In genomic region chr11:102219994-102220346, GRCm38 (mm10) we compare ENCODE assay signal across 9 mouse cellular contexts. TPM values are rescaled to one million over a fixed set of nuclear protein-coding genes. Genes with fewer than 3 reads are reported as not detected.
DNase-seq lines count a peak whose midpoint lies in the region; ATAC-seq and TF ChIP-seq lines count a peak whose summit lies in the region.
"Had no signal": no experiment of that assay in that cellular context is flagged by ENCODE, and none has a peak within 500 bp of the region (broad histone marks: within the 10 kb centered on the region; RNA-seq: fewer than 3 reads in every experiment).

No protein-coding gene starts in this region.

- intact Hi-C loops in left cerebral cortex, postnatal 14 days (cut with DNase I) = loop anchor here (5.0 kb wide), 1 partner anchor 63 kb away; the partner anchor contains the start of gene Tmem101

- H3K4me1 ChIP-seq in heart, embryonic 11.5 days (ENCODE audit: control insufficient read depth, insufficient read depth, low read length) = peaks cover 88% of the 10 kb centered on the region
- peaks cover 86% of the 10 kb centered on the region for H3K4me1 ChIP-seq in olfactory bulb, adult 2 months (ENCODE audit: control insufficient read depth, insufficient read depth, low read length)

- H3K27me3 ChIP-seq in heart, embryonic 11.5 days (ENCODE audit: control insufficient read depth, insufficient read depth, low read length) = no peaks in the 10 kb centered on the region

- ATAC-seq in cerebellum, adult (ENCODE audit: insufficient number of reproducible peaks, low FRiP score, low TSS enrichment) = no peak
- ATAC-seq in heart, embryonic 11.5 days (replicated peaks; ENCODE audit: insufficient number of reproducible peaks, low FRiP score, low TSS enrichment) = peak; percentile 27; the same call in 1 of the 2 replicates

- 34% methylated on average over 4 of the region's 4 CpGs for WGBS in heart, embryonic 11.5 days (ENCODE audit: insufficient replicate concordance)
- 43% methylated on average over 4 of the region's 4 CpGs for WGBS in olfactory bulb, adult 2 months

- no peak for TF ChIP-seq CTCF in olfactory bulb, adult 2 months (IDR thresholded peaks at IDR 0.05; ENCODE audit: insufficient read depth, low read depth, low read length)

- no peaks in the 10 kb centered on the region for H3K36me3 ChIP-seq in heart, embryonic 11.5 days (ENCODE audit: control insufficient read depth, insufficient read depth, low read length)

- TF ChIP-seq POLR2A in olfactory bulb, adult 2 months (IDR thresholded peaks at IDR 0.05; ENCODE audit: insufficient read depth, low read depth, low read length) = no peak

- no peaks in the 10 kb centered on the region for H3K9me3 ChIP-seq in heart, embryonic 11.5 days (replicated peaks; ENCODE audit: control insufficient read depth, low read length)

- DNase-seq in cerebellum, adult 11-12 months = peak; percentile 77
- DNase-seq in right cerebral cortex, postnatal 4 days = peak; percentile 35
- DNase-seq in right cerebral cortex, postnatal 36 days (ENCODE audit: low spot score in 2 of 2) = no peak
- no peak for DNase-seq in left cerebral cortex, postnatal 14 days (ENCODE audit: low spot score in 2 of 2)
- no peak for DNase-seq in layer of hippocampus, postnatal 14 days (ENCODE audit: low spot score in 2 of 2)

- H3K9ac ChIP-seq in heart, embryonic 11.5 days (ENCODE audit: low read depth, low read length) = no peak overlapping the region
- H3K9ac ChIP-seq: liver, embryonic 14.5 days had no signal

- peak overlapping the region; percentile 86 for H3K27ac ChIP-seq in heart, embryonic 11.5 days (ENCODE audit: low read depth, low read length)
- peak overlapping the region; percentile 94 for H3K27ac ChIP-seq in olfactory bulb, adult 2 months (ENCODE audit: insufficient read depth, low read depth, low read length)
- H3K27ac ChIP-seq: liver, embryonic 14.5 days had no signal

- H3K4me2 ChIP-seq in heart, embryonic 11.5 days = peak overlapping the region; percentile 17

- no peak overlapping the region for H3K4me3 ChIP-seq in heart, embryonic 11.5 days (ENCODE audit: low read depth, low read length)
- no peak overlapping the region for H3K4me3 ChIP-seq in olfactory bulb, adult 2 months (ENCODE audit: insufficient read depth, low read depth, low read length)

RNA-seq across cellular contexts. Expression of gene Hdac5, which starts 10.0 kb away (rescaled TPM):
- 42.8 and 45.3 TPM in 2 replicates for polyA plus RNA-seq in heart, embryonic 11.5 days (2014; fragmentation: Nextera tagmentation; extraction: Ambion mirVana)
- polyA plus RNA-seq in olfactory bulb, adult 2 months (2012; ENCODE audit: insufficient read depth, insufficient read length, low replicate concordance, missing spikeins) = 223 TPM in 1 of 2 replicates, not detected in the other
- total RNA-seq in left cerebral cortex, postnatal 14 days (2021) = 100 to 1,000 TPM; 194 to 197 TPM
- 100 to 1,000 TPM; 171 to 197 TPM for total RNA-seq in layer of hippocampus, postnatal 14 days (2021)

RNA-seq across cellular contexts. Expression of gene BC030867, which starts 28.7 kb away (rescaled TPM):
- 12.7 and 13.2 TPM in 2 replicates for polyA plus RNA-seq in heart, embryonic 11.5 days (2014; fragmentation: Nextera tagmentation; extraction: Ambion mirVana)
- polyA plus RNA-seq in olfactory bulb, adult 2 months (2012; ENCODE audit: insufficient read depth, insufficient read length, low replicate concordance, missing spikeins) = not detected in 2 replicates
- under 1 TPM; 0.46 to 0.63 TPM for total RNA-seq in left cerebral cortex, postnatal 14 days (2021)
- under 1 TPM; 0.76 to 0.79 TPM for total RNA-seq in layer of hippocampus, postnatal 14 days (2021)

RNA-seq across cellular contexts. Expression of gene G6pc3, which starts 30.6 kb away (rescaled TPM):
- 27.9 and 28.7 TPM in 2 replicates for polyA plus RNA-seq in heart, embryonic 11.5 days (2014; fragmentation: Nextera tagmentation; extraction: Ambion mirVana)
- polyA plus RNA-seq in olfactory bulb, adult 2 months (2012; ENCODE audit: insufficient read depth, insufficient read length, low replicate concordance, missing spikeins) = not detected in 2 replicates
- 10 to 100 TPM; 45.5 to 49.1 TPM for total RNA-seq in left cerebral cortex, postnatal 14 days (2021)
- 10 to 100 TPM; 49.2 to 49.5 TPM for total RNA-seq in layer of hippocampus, postnatal 14 days (2021)

RNA-seq across cellular contexts. Expression of gene Lsm12, which starts 34.9 kb away (rescaled TPM):
- 61.3 and 64.3 TPM in 2 replicates for polyA plus RNA-seq in heart, embryonic 11.5 days (2014; fragmentation: Nextera tagmentation; extraction: Ambion mirVana)
- polyA plus RNA-seq in olfactory bulb, adult 2 months (2012; ENCODE audit: insufficient read depth, insufficient read length, low replicate concordance, missing spikeins) = not detected in 2 replicates
- total RNA-seq in left cerebral cortex, postnatal 14 days (2021) = 10 to 100 TPM; 60.5 to 65.2 TPM
- 10 to 100 TPM; 65.9 to 72.8 TPM for total RNA-seq in layer of hippocampus, postnatal 14 days (2021)

RNA-seq across cellular contexts. Expression of gene Asb16, which starts 48.6 kb away (rescaled TPM):
- polyA plus RNA-seq in heart, embryonic 11.5 days (2014; fragmentation: Nextera tagmentation; extraction: Ambion mirVana) = 0.23 TPM in 1 of 2 replicates, not detected in the other
- polyA plus RNA-seq in olfactory bulb, adult 2 months (2012; ENCODE audit: insufficient read depth, insufficient read length, low replicate concordance, missing spikeins) = not detected in 2 replicates
- total RNA-seq in left cerebral cortex, postnatal 14 days (2021) = under 1 TPM; 0.59 to 0.72 TPM
- total RNA-seq in layer of hippocampus, postnatal 14 days (2021) = under 1 TPM; 0.86 to 0.88 TPM

Comparison
In these comparisons a context has a peak if more than half of its experiments do, and no peak if none do; other contexts are left out.
1. DNase-seq: peak in cerebellum, adult 11-12 months (single experiment) and right cerebral cortex, postnatal 4 days (single experiment); none in right cerebral cortex, postnatal 36 days (0 of 2), left cerebral cortex, postnatal 14 days (0 of 2) and layer of hippocampus, postnatal 14 days (0 of 2).